Comparison of ENCODE assay signal across 8 mouse cellular contexts in the genomic region with DNA sequence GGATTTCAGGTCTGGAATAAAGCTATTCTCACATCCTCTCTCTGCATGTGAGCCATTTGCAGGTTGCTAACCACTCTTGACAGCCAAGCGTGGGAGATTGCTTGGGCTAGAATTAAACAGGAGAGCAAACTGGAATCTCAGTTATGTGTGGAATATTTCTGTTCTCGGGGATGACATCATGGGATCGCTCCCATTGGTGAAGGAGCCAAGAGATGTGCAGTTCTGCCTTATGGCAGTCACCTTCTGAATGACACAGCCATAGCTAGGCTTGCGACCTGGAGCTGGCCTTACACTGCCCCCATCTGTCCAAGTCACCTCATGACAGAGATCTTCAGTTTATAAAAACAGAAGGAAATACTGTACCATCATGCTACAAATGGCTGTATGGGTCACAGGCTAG.
DNase-seq lines count a peak whose midpoint lies in the region; ATAC-seq and TF ChIP-seq lines count a peak whose summit lies in the region.

No protein-coding gene starts in this region.

- peak; percentile 60 for ATAC-seq in hindbrain, embryonic 12.5 days (ENCODE audit: low FRiP score)
- ATAC-seq in inflammation-experienced regulatory T-cells, adult 6 months: no peak

- H3K9ac ChIP-seq in CH12.LX (ENCODE audit: insufficient read depth, low read depth): no peak overlapping the region
- no peak overlapping the region for H3K9ac ChIP-seq in hindbrain, embryonic 12.5 days

- no peaks in the 10 kb centered on the region for H3K4me1 ChIP-seq in CH12.LX (ENCODE audit: control insufficient read depth in 1 of 2, insufficient read depth in 2 of 2)
- H3K4me1 ChIP-seq in embryonic fibroblast, embryonic 13.5 days (ENCODE audit: control insufficient read depth, insufficient read depth, low read length): no peaks in the 10 kb centered on the region
- no peaks in the 10 kb centered on the region for H3K4me1 ChIP-seq in hindbrain, embryonic 12.5 days

- no peaks in the 10 kb centered on the region for H3K79me2 ChIP-seq in CH12.LX (replicated peaks; ENCODE audit: control insufficient read depth, extremely low read depth, insufficient read depth, poor library complexity, severe bottlenecking)

- peaks cover 37% of the 10 kb centered on the region for H3K9me3 ChIP-seq in CH12.LX (replicated peaks; ENCODE audit: low read length)
- H3K9me3 ChIP-seq in hindbrain, embryonic 12.5 days (replicated peaks): no peaks in the 10 kb centered on the region

- no peak overlapping the region for H3K4me2 ChIP-seq in CH12.LX (ENCODE audit: insufficient read depth, low read depth, poor library complexity, severe bottlenecking)
- H3K4me2 ChIP-seq in hindbrain, embryonic 12.5 days (replicated peaks): no peak overlapping the region

- H3K27ac ChIP-seq in CH12.LX (ENCODE audit: insufficient read depth, low read depth): no peak overlapping the region
- no peak overlapping the region for H3K27ac ChIP-seq in embryonic fibroblast, embryonic 13.5 days (ENCODE audit: insufficient read depth, low read length)
- no peak overlapping the region for H3K27ac ChIP-seq in hindbrain, embryonic 12.5 days

- no peaks in the 10 kb centered on the region for H3K36me3 ChIP-seq in CH12.LX (replicated peaks in 1 of 2; ENCODE audit: control insufficient read depth in 1 of 2, insufficient read depth in 1 of 2, low read length in 1 of 2)
- no peaks in the 10 kb centered on the region for H3K36me3 ChIP-seq in hindbrain, embryonic 12.5 days

- no peak overlapping the region for H3K4me3 ChIP-seq in CH12.LX (replicated peaks in 1 of 3; ENCODE audit: low read depth in 2 of 3, low read length in 2 of 3, poor library complexity in 1 of 3)
- H3K4me3 ChIP-seq in embryonic fibroblast, embryonic 13.5 days (ENCODE audit: insufficient read depth, low read length): no peak overlapping the region
- no peak overlapping the region for H3K4me3 ChIP-seq in hindbrain, embryonic 12.5 days

- no peak for TF ChIP-seq EP300 in CH12.LX (IDR thresholded peaks at IDR 0.05; ENCODE audit: low read length)

- TF ChIP-seq RAD21 in CH12.LX (IDR thresholded peaks at IDR 0.05; ENCODE audit: low read depth, low read length): peak; percentile 35

- WGBS in hindbrain, embryonic 12.5 days: 59% methylated on average over 4 of the region's 4 CpGs

- peak in 1 of 2 experiments; percentile 16; a peak in 1 of 4 replicates for TF ChIP-seq CTCF in CH12.LX (conservative IDR thresholded peaks at IDR 0.05 in 1 of 2, IDR thresholded peaks at IDR 0.05 in 1 of 2; ENCODE audit: low read depth in 2 of 2, low read length in 2 of 2)
- peak; percentile 81 for TF ChIP-seq CTCF in embryonic fibroblast, embryonic 13.5 days (IDR thresholded peaks at IDR 0.05; ENCODE audit: borderline replicate concordance, insufficient read depth, low read length)

- dilution Hi-C loops in CH12.LX (cut with MboI; ENCODE audit: extremely low pct_ligation_motif_present, extremely low pct_unique_long_range_greater_than_20kb, low sequenced_read_pairs): no loop called here

- TF ChIP-seq POLR2A in CH12.LX (IDR thresholded peaks at IDR 0.05; ENCODE audit: low read depth, low read length): no peak
- TF ChIP-seq POLR2A in embryonic fibroblast, embryonic 13.5 days (IDR thresholded peaks at IDR 0.05; ENCODE audit: low read depth, low read length): no peak

- no peaks in the 10 kb centered on the region for H3K27me3 ChIP-seq in CH12.LX (replicated peaks)
- H3K27me3 ChIP-seq in hindbrain, embryonic 12.5 days: no peaks in the 10 kb centered on the region

- in situ Hi-C loops in CH12.LX (cut with MboI; ENCODE audit: low pct_ligation_motif_present, low pct_unique_long_range_greater_than_20kb, low sequenced_read_pairs): no loop called here

- no peak for DNase-seq in CH12.LX (ENCODE audit: extremely low read depth)
- DNase-seq in adrenal gland, adult 8-10 months: peak; percentile 17
- peak; percentile 24 for DNase-seq in layer of hippocampus, adult 9-10 months (ENCODE audit: low spot score)
- peak; percentile 48 for DNase-seq in lung, postnatal 36 days
- peak; percentile 86 for DNase-seq in telencephalon, adult 2 months (ENCODE audit: low read depth, low spot score)

TF ChIP-seq in CH12.LX, 34 proteins besides CTCF, POLR2A, EP300 and RAD21:
- TF ChIP-seq CHD1 (IDR thresholded peaks at IDR 0.05; ENCODE audit: low read depth, low read length) (no peak), JUND (conservative IDR thresholded peaks at IDR 0.05; ENCODE audit: low read depth, low read length) (no peak), PAX5 (IDR thresholded peaks at IDR 0.05; ENCODE audit: low read length) (no peak), GABPA (IDR thresholded peaks at IDR 0.05; ENCODE audit: insufficient replicate concordance, low read depth, low read length) (no peak), RCOR1 (conservative IDR thresholded peaks at IDR 0.05; ENCODE audit: low read depth, low read length) (no peak), KAT2A (IDR thresholded peaks at IDR 0.05; ENCODE audit: insufficient replicate concordance, low read length) (no peak), CHD2 (IDR thresholded peaks at IDR 0.05; ENCODE audit: low read length) (no peak), SIN3A (IDR thresholded peaks at IDR 0.05; ENCODE audit: low read length) (no peak), MAZ (IDR thresholded peaks at IDR 0.05; ENCODE audit: low read depth, low read length) (no peak), ZC3H11A (IDR thresholded peaks at IDR 0.05; ENCODE audit: low read depth, low read length) (no peak), USF2 (conservative IDR thresholded peaks at IDR 0.05; ENCODE audit: low read depth, low read length) (no peak), TCF12 (IDR thresholded peaks at IDR 0.05; ENCODE audit: low read depth, low read length) (no peak), SMC3 (IDR thresholded peaks at IDR 0.05; ENCODE audit: low read depth, low read length) (no peak), MAFK (IDR thresholded peaks at IDR 0.05; ENCODE audit: insufficient replicate concordance, low read length) (no peak), NELFE (IDR thresholded peaks at IDR 0.05; ENCODE audit: low read depth, low read length) (no peak), ETS1 (conservative IDR thresholded peaks at IDR 0.05; ENCODE audit: low read depth, low read length) (no peak), HCFC1 (IDR thresholded peaks at IDR 0.05; ENCODE audit: low read depth, low read length) (no peak)
TF ChIP-seq in CH12.LX: peak in this region for 0.
